Mouse (Mus musculus): ENCODE measurements around the gene Rgs21. TPM values are rescaled to one million over a fixed set of nuclear protein-coding genes. Genes with fewer than 3 reads are reported as not detected.

Rgs21 gene
- polyA plus RNA-seq, 1 experiment from 2014 or later, result not detected

GRCm38 (mm10) chr1:144517878-144518426, 49.5 kb downstream of the Rgs21 start:
- Histone ChIP-seq H3K36me3 (ENCODE audit: control insufficient read depth, insufficient read depth, low read length) (no peaks in the 10 kb centered on the region), H3K4me3 (ENCODE audit: low read depth, low read length) (no peak overlapping the region), H3K9ac (ENCODE audit: low read length) (no peak overlapping the region), H3K27ac (ENCODE audit: low read depth, low read length) (no peak overlapping the region), H3K4me1 (replicated peaks; ENCODE audit: control insufficient read depth, insufficient read depth, low read length) (no peaks in the 10 kb centered on the region), H3K27me3 (ENCODE audit: control insufficient read depth, insufficient read depth, low read length) (no peaks in the 10 kb centered on the region), H3K9me3 (ENCODE audit: control insufficient read depth, low read length) (no peaks in the 10 kb centered on the region), H3K4me2 (ENCODE audit: low read depth, low read length, severe bottlenecking) (no peak overlapping the region)
- ATAC-seq (replicated peaks; ENCODE audit: low FRiP score) (no peak), DNase-seq (ENCODE audit: low spot score) (no peak)
- WGBS, result 84% methylated on average over 5 of the region's 5 CpGs

- ATAC-seq (replicated peaks; ENCODE audit: low FRiP score) (no peak), DNase-seq (ENCODE audit: low spot score) (no peak)
- Histone ChIP-seq H3K27ac (ENCODE audit: low read depth, low read length) (no peak overlapping the region), H3K4me3 (ENCODE audit: low read depth, low read length) (no peak overlapping the region), H3K4me1 (replicated peaks; ENCODE audit: control insufficient read depth, insufficient read depth, low read length) (no peaks in the 10 kb centered on the region), H3K9me3 (ENCODE audit: control insufficient read depth, low read length) (no peaks in the 10 kb centered on the region), H3K4me2 (ENCODE audit: low read depth, low read length, severe bottlenecking) (no peak overlapping the region), H3K9ac (ENCODE audit: low read length) (no peak overlapping the region), H3K36me3 (ENCODE audit: control insufficient read depth, insufficient read depth, low read length) (no peaks in the 10 kb centered on the region), H3K27me3 (ENCODE audit: control insufficient read depth, insufficient read depth, low read length) (no peaks in the 10 kb centered on the region)
- 73% methylated on average over 1 of the region's 1 CpGs for WGBS
These were observed 65.2 kb downstream of the Rgs21 start for GRCm38 (mm10) chr1:144502241-144502640.

- H3K9ac ChIP-seq (ENCODE audit: low read length), result no peak overlapping the region
- no peaks in the 10 kb centered on the region for H3K27me3 ChIP-seq (ENCODE audit: control insufficient read depth, insufficient read depth, low read length)
- ATAC-seq (replicated peaks; ENCODE audit: low FRiP score), result no peak
- no peak overlapping the region for H3K4me2 ChIP-seq (ENCODE audit: low read depth, low read length, severe bottlenecking)
- no peak for DNase-seq (ENCODE audit: low spot score)
- no peak overlapping the region for H3K27ac ChIP-seq (ENCODE audit: low read depth, low read length)
- WGBS, result 82% methylated on average over 4 of the region's 4 CpGs
- H3K4me1 ChIP-seq (replicated peaks; ENCODE audit: control insufficient read depth, insufficient read depth, low read length), result no peaks in the 10 kb centered on the region
- H3K9me3 ChIP-seq (ENCODE audit: control insufficient read depth, low read length), result no peaks in the 10 kb centered on the region
- H3K4me3 ChIP-seq (ENCODE audit: low read depth, low read length), result no peak overlapping the region
- no peaks in the 10 kb centered on the region for H3K36me3 ChIP-seq (ENCODE audit: control insufficient read depth, insufficient read depth, low read length)
These were observed 67.0 kb downstream of the Rgs21 start for GRCm38 (mm10) chr1:144500423-144500822.

DNA sequence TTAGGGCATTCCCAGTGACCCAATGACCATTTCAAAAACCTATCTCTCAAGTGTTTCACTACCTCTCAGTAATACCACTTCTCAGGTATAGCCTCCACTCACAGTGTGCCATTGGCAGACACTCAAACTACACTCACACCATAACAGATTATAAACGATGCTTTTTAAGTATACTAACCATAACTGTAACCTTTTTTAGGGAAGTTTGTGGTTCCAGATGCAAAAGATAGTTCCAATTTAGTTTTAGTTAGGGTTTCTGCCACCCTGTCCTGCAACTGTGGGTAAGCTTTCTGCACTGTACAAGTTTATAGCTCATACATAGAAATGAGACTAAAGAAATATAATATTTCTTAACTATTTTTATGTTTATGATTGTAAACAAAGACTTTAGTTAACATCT, 67.7 kb downstream of the Rgs21 start:
- Histone ChIP-seq H3K36me3 (ENCODE audit: control insufficient read depth, insufficient read depth, low read length) (no peaks in the 10 kb centered on the region), H3K4me1 (replicated peaks; ENCODE audit: control insufficient read depth, insufficient read depth, low read length) (no peaks in the 10 kb centered on the region), H3K4me2 (ENCODE audit: low read depth, low read length, severe bottlenecking) (no peak overlapping the region), H3K27me3 (ENCODE audit: control insufficient read depth, insufficient read depth, low read length) (no peaks in the 10 kb centered on the region), H3K4me3 (ENCODE audit: low read depth, low read length) (no peak overlapping the region), H3K9ac (ENCODE audit: low read length) (no peak overlapping the region), H3K27ac (ENCODE audit: low read depth, low read length) (no peak overlapping the region), H3K9me3 (ENCODE audit: control insufficient read depth, low read length) (no peaks in the 10 kb centered on the region)
- ATAC-seq (replicated peaks; ENCODE audit: low FRiP score) (no peak), DNase-seq (ENCODE audit: low spot score) (no peak)
- WGBS, result 70% methylated on average over 1 of the region's 1 CpGs

- Histone ChIP-seq H3K4me2 (ENCODE audit: low read depth, low read length, severe bottlenecking) (no peak overlapping the region), H3K9ac (ENCODE audit: low read length) (no peak overlapping the region), H3K27me3 (ENCODE audit: control insufficient read depth, insufficient read depth, low read length) (no peaks in the 10 kb centered on the region), H3K9me3 (ENCODE audit: control insufficient read depth, low read length) (no peaks in the 10 kb centered on the region), H3K4me3 (ENCODE audit: low read depth, low read length) (no peak overlapping the region), H3K36me3 (ENCODE audit: control insufficient read depth, insufficient read depth, low read length) (no peaks in the 10 kb centered on the region), H3K27ac (ENCODE audit: low read depth, low read length) (no peak overlapping the region), H3K4me1 (replicated peaks; ENCODE audit: control insufficient read depth, insufficient read depth, low read length) (no peaks in the 10 kb centered on the region)
- DNase-seq (ENCODE audit: low spot score) (no peak), ATAC-seq (replicated peaks; ENCODE audit: low FRiP score) (no peak; the same call in 1 of the 2 replicates)
These were observed 68.7 kb downstream of the Rgs21 start for GRCm38 (mm10) chr1:144498725-144499124.

DNA sequence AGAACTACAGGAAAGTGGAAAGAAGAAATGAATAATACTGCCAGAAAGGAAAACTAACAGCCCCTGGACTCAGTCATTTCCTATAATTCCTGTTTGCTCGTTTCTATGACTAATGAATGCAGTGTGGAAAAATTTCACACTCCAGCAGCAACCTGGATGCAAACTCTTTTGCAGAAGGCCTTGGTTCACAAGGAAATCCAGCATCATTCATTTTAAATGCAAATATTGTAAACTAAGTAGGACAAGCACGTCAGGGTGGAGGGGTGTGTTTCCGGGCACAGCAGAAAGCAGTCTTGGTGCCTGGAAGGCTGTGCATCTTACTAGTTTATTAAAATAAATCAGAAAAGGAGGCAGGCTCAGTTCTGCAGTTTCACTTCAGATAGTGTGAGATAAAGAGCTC, 69.4 kb downstream of the Rgs21 start:
- Histone ChIP-seq H3K9me3 (ENCODE audit: control insufficient read depth, low read length) (no peaks in the 10 kb centered on the region), H3K4me1 (replicated peaks; ENCODE audit: control insufficient read depth, insufficient read depth, low read length) (no peaks in the 10 kb centered on the region), H3K4me3 (ENCODE audit: low read depth, low read length) (no peak overlapping the region), H3K27me3 (ENCODE audit: control insufficient read depth, insufficient read depth, low read length) (no peaks in the 10 kb centered on the region), H3K27ac (ENCODE audit: low read depth, low read length) (no peak overlapping the region), H3K4me2 (ENCODE audit: low read depth, low read length, severe bottlenecking) (no peak overlapping the region), H3K36me3 (ENCODE audit: control insufficient read depth, insufficient read depth, low read length) (no peaks in the 10 kb centered on the region), H3K9ac (ENCODE audit: low read length) (no peak overlapping the region)
- DNase-seq (ENCODE audit: low spot score) (no peak), ATAC-seq (replicated peaks; ENCODE audit: low FRiP score) (no peak)
- WGBS, result 53% methylated on average over 3 of the region's 3 CpGs

DNA sequence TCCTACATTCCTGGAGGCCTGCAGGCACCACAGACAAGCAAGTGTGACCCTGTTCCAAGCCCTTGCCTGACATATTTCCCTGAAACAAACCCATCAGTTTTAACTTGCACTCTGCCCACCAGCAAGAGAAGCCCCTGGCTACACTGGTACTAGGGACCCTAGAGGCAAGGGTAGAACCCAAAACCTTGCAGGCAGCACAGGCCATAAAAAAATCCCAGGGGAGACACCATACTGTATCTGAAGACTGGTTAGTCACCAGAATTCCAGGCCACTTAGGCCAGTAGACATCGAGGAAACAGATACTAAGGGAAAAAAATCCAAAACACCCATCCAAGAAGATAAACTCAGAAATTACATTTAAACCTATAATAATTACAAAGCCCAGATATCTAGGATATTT, 74.1 kb downstream of the Rgs21 start:
- Histone ChIP-seq H3K4me1 (replicated peaks; ENCODE audit: control insufficient read depth, insufficient read depth, low read length) (no peaks in the 10 kb centered on the region), H3K4me3 (ENCODE audit: low read depth, low read length) (no peak overlapping the region), H3K9me3 (ENCODE audit: control insufficient read depth, low read length) (no peaks in the 10 kb centered on the region), H3K27me3 (ENCODE audit: control insufficient read depth, insufficient read depth, low read length) (no peaks in the 10 kb centered on the region), H3K36me3 (ENCODE audit: control insufficient read depth, insufficient read depth, low read length) (no peaks in the 10 kb centered on the region), H3K4me2 (ENCODE audit: low read depth, low read length, severe bottlenecking) (no peak overlapping the region), H3K27ac (ENCODE audit: low read depth, low read length) (no peak overlapping the region), H3K9ac (ENCODE audit: low read length) (no peak overlapping the region)
- DNase-seq (ENCODE audit: low spot score), result no peak
- ATAC-seq (replicated peaks; ENCODE audit: low FRiP score), result no peak
- WGBS, result 100% methylated on average over 1 of the region's 1 CpGs

GRCm38 (mm10) chr1:144488223-144488835, 79.1 kb downstream of the Rgs21 start:
- Histone ChIP-seq H3K9ac (ENCODE audit: low read length) (no peak overlapping the region), H3K27ac (ENCODE audit: low read depth, low read length) (no peak overlapping the region), H3K36me3 (ENCODE audit: control insufficient read depth, insufficient read depth, low read length) (no peaks in the 10 kb centered on the region), H3K4me1 (replicated peaks; ENCODE audit: control insufficient read depth, insufficient read depth, low read length) (no peaks in the 10 kb centered on the region), H3K4me2 (ENCODE audit: low read depth, low read length, severe bottlenecking) (no peak overlapping the region), H3K4me3 (ENCODE audit: low read depth, low read length) (no peak overlapping the region), H3K27me3 (ENCODE audit: control insufficient read depth, insufficient read depth, low read length) (no peaks in the 10 kb centered on the region), H3K9me3 (ENCODE audit: control insufficient read depth, low read length) (no peaks in the 10 kb centered on the region)
- DNase-seq (ENCODE audit: low spot score) (no peak), ATAC-seq (replicated peaks; ENCODE audit: low FRiP score) (no peak)
- WGBS, result 88% methylated on average over 5 of the region's 5 CpGs
